Mouse (Mus musculus): ENCODE results near the gene Carmil1. TPM values are rescaled to one million over a fixed set of nuclear protein-coding genes. Genes with fewer than 3 reads are reported as not detected.

Gene Carmil1
- total and polyA plus RNA-seq, 2 experiments = 2.9 to 7.7 TPM

- TF ChIP-seq CTCF (IDR thresholded peaks at IDR 0.05; ENCODE audit: low read depth, low read length) (peak; percentile 55), POLR2A (IDR thresholded peaks at IDR 0.05; ENCODE audit: extremely low read depth, insufficient read depth, low read length) (no peak)
- 0 out of 2 replicates have a peak, but pooled peaks cover 2% of the 10 kb centered on the region for H3K36me3 ChIP-seq (ENCODE audit: control insufficient read depth, insufficient read depth, low read length)
- WGBS = 11% methylated on average over 2 of the region's 2 CpGs
- H3K4me1 ChIP-seq (ENCODE audit: control insufficient read depth, insufficient read depth, low read length) = no peaks in the 10 kb centered on the region
- no peak overlapping the region for H3K9ac ChIP-seq (ENCODE audit: low read depth, low read length)
- no peaks in the 10 kb centered on the region; the same call in 1 of the 2 replicates for H3K79me2 ChIP-seq (ENCODE audit: control insufficient read depth, insufficient read depth, low read length)
- H3K27ac ChIP-seq (replicated peaks; ENCODE audit: insufficient read depth, low read depth, low read length) = no peak overlapping the region
- no peaks in the 10 kb centered on the region for H3K27me3 ChIP-seq (ENCODE audit: control insufficient read depth, insufficient read depth, low read length)
- DNase-seq (ENCODE audit: extremely low read depth, low read depth, low spot score) = peak; percentile 39
- no peak overlapping the region for H3K4me3 ChIP-seq (ENCODE audit: insufficient read depth, low read depth, low read length)
These were observed 26.6 kb downstream of the Carmil1 start for GRCm38 (mm10) chr13:24253989-24254388.

GRCm38 (mm10) chr13:24253551-24253950 lies 27.0 kb downstream of the Carmil1 start:
- DNase-seq (ENCODE audit: extremely low read depth, low read depth, low spot score) = no peak
- TF ChIP-seq POLR2A (IDR thresholded peaks at IDR 0.05; ENCODE audit: extremely low read depth, insufficient read depth, low read length) (no peak), CTCF (IDR thresholded peaks at IDR 0.05; ENCODE audit: low read depth, low read length) (no peak)

GRCm38 (mm10) chr13:24251236-24251635 lies 29.4 kb downstream of the Carmil1 start:
- TF ChIP-seq CTCF (IDR thresholded peaks at IDR 0.05; ENCODE audit: low read depth, low read length) = no peak
- TF ChIP-seq POLR2A (IDR thresholded peaks at IDR 0.05; ENCODE audit: extremely low read depth, insufficient read depth, low read length) = no peak
- 92% methylated on average over 7 of the region's 7 CpGs for WGBS
- Histone ChIP-seq H3K27me3 (ENCODE audit: control insufficient read depth, insufficient read depth, low read length) (no peaks in the 10 kb centered on the region), H3K27ac (replicated peaks; ENCODE audit: insufficient read depth, low read depth, low read length) (no peak overlapping the region), H3K36me3 (ENCODE audit: control insufficient read depth, insufficient read depth, low read length) (0 out of 2 replicates have a peak, but pooled peaks cover 2% of the 10 kb centered on the region), H3K9ac (ENCODE audit: low read depth, low read length) (no peak overlapping the region), H3K4me1 (ENCODE audit: control insufficient read depth, insufficient read depth, low read length) (no peaks in the 10 kb centered on the region), H3K79me2 (ENCODE audit: control insufficient read depth, insufficient read depth, low read length) (no peaks in the 10 kb centered on the region; the same call in 1 of the 2 replicates), H3K4me3 (ENCODE audit: insufficient read depth, low read depth, low read length) (no peak overlapping the region)
- DNase-seq (ENCODE audit: extremely low read depth, low read depth, low spot score) = no peak

More at GRCm38 (mm10) chr13:24253551-24253950, 27.0 kb downstream of the Carmil1 start:
- 75% methylated on average over 3 of the region's 3 CpGs for WGBS
- Histone ChIP-seq H3K36me3 (ENCODE audit: control insufficient read depth, insufficient read depth, low read length) (0 out of 2 replicates have a peak, but pooled peaks cover 2% of the 10 kb centered on the region), H3K4me3 (ENCODE audit: insufficient read depth, low read depth, low read length) (no peak overlapping the region), H3K9ac (ENCODE audit: low read depth, low read length) (no peak overlapping the region), H3K27ac (replicated peaks; ENCODE audit: insufficient read depth, low read depth, low read length) (no peak overlapping the region), H3K27me3 (ENCODE audit: control insufficient read depth, insufficient read depth, low read length) (no peaks in the 10 kb centered on the region), H3K79me2 (ENCODE audit: control insufficient read depth, insufficient read depth, low read length) (no peaks in the 10 kb centered on the region; the same call in 1 of the 2 replicates), H3K4me1 (ENCODE audit: control insufficient read depth, insufficient read depth, low read length) (no peaks in the 10 kb centered on the region)

GRCm38 (mm10) chr13:24247928-24248327 lies 32.7 kb downstream of the Carmil1 start:
- 87% methylated on average over 5 of the region's 5 CpGs for WGBS
- H3K27ac ChIP-seq (replicated peaks; ENCODE audit: insufficient read depth, low read depth, low read length) = no peak overlapping the region
- H3K27me3 ChIP-seq (ENCODE audit: control insufficient read depth, insufficient read depth, low read length) = no peaks in the 10 kb centered on the region
- H3K4me3 ChIP-seq (ENCODE audit: insufficient read depth, low read depth, low read length) = no peak overlapping the region
- H3K4me1 ChIP-seq (ENCODE audit: control insufficient read depth, insufficient read depth, low read length) = no peaks in the 10 kb centered on the region
- TF ChIP-seq CTCF (IDR thresholded peaks at IDR 0.05; ENCODE audit: low read depth, low read length) (no peak), POLR2A (IDR thresholded peaks at IDR 0.05; ENCODE audit: extremely low read depth, insufficient read depth, low read length) (no peak)
- no peak overlapping the region for H3K9ac ChIP-seq (ENCODE audit: low read depth, low read length)
- peaks cover 5% of the 10 kb centered on the region; the same call in 1 of the 2 replicates for H3K79me2 ChIP-seq (ENCODE audit: control insufficient read depth, insufficient read depth, low read length)
- 0 out of 2 replicates have a peak, but pooled peaks cover 2% of the 10 kb centered on the region for H3K36me3 ChIP-seq (ENCODE audit: control insufficient read depth, insufficient read depth, low read length)
- no peak for DNase-seq (ENCODE audit: extremely low read depth, low read depth, low spot score)

GRCm38 (mm10) chr13:24247441-24247840 lies 33.2 kb downstream of the Carmil1 start:
- DNase-seq (ENCODE audit: extremely low read depth, low read depth, low spot score) = no peak
- H3K4me3 ChIP-seq (ENCODE audit: insufficient read depth, low read depth, low read length) = no peak overlapping the region
- H3K36me3 ChIP-seq (ENCODE audit: control insufficient read depth, insufficient read depth, low read length) = 0 out of 2 replicates have a peak, but pooled peaks cover 2% of the 10 kb centered on the region
- no peaks in the 10 kb centered on the region for H3K27me3 ChIP-seq (ENCODE audit: control insufficient read depth, insufficient read depth, low read length)
- H3K9ac ChIP-seq (ENCODE audit: low read depth, low read length) = no peak overlapping the region
- TF ChIP-seq POLR2A (IDR thresholded peaks at IDR 0.05; ENCODE audit: extremely low read depth, insufficient read depth, low read length) (no peak), CTCF (IDR thresholded peaks at IDR 0.05; ENCODE audit: low read depth, low read length) (no peak)
- 86% methylated on average over 3 of the region's 3 CpGs for WGBS
- H3K4me1 ChIP-seq (ENCODE audit: control insufficient read depth, insufficient read depth, low read length) = no peaks in the 10 kb centered on the region
- H3K27ac ChIP-seq (replicated peaks; ENCODE audit: insufficient read depth, low read depth, low read length) = no peak overlapping the region
- H3K79me2 ChIP-seq (ENCODE audit: control insufficient read depth, insufficient read depth, low read length) = peaks cover 5% of the 10 kb centered on the region; the same call in 1 of the 2 replicates

- no peak overlapping the region for H3K4me3 ChIP-seq (ENCODE audit: insufficient read depth, low read depth, low read length)
- 72% methylated on average over 6 of the region's 6 CpGs for WGBS
- peaks cover 5% of the 10 kb centered on the region; the same call in 1 of the 2 replicates for H3K79me2 ChIP-seq (ENCODE audit: control insufficient read depth, insufficient read depth, low read length)
- no peak for DNase-seq (ENCODE audit: extremely low read depth, low read depth, low spot score)
- TF ChIP-seq POLR2A (IDR thresholded peaks at IDR 0.05; ENCODE audit: extremely low read depth, insufficient read depth, low read length) = no peak
- no peak for TF ChIP-seq CTCF (IDR thresholded peaks at IDR 0.05; ENCODE audit: low read depth, low read length)
- no peak overlapping the region for H3K27ac ChIP-seq (replicated peaks; ENCODE audit: insufficient read depth, low read depth, low read length)
- no peaks in the 10 kb centered on the region for H3K4me1 ChIP-seq (ENCODE audit: control insufficient read depth, insufficient read depth, low read length)
- H3K9ac ChIP-seq (ENCODE audit: low read depth, low read length) = no peak overlapping the region
- H3K36me3 ChIP-seq (ENCODE audit: control insufficient read depth, insufficient read depth, low read length) = 0 out of 2 replicates have a peak, but pooled peaks cover 2% of the 10 kb centered on the region
- no peaks in the 10 kb centered on the region for H3K27me3 ChIP-seq (ENCODE audit: control insufficient read depth, insufficient read depth, low read length)
These were observed 34.3 kb downstream of the Carmil1 start for GRCm38 (mm10) chr13:24246266-24246665.

Data from liver, adult 2 months (tissue).